Mouse (Mus musculus): ENCODE measurements around the gene Palld. TPM values are rescaled to one million over a fixed set of nuclear protein-coding genes. Genes with fewer than 3 reads are reported as not detected.
A peak's percentile ranks its signal among the peaks of the same experiment; 100 is the strongest.

The Palld gene
- polyA plus RNA-seq, 1 experiment from 2014 or later: 84.1 TPM

- Histone ChIP-seq H3K4me2 (ENCODE audit: low read depth, low read length) (no peak overlapping the region), H3K9ac (ENCODE audit: low read length) (no peak overlapping the region), H3K4me1 (replicated peaks; ENCODE audit: control insufficient read depth, insufficient read depth, low read length) (peaks cover 21% of the 10 kb centered on the region), H3K9me3 (ENCODE audit: control insufficient read depth, low read length) (no peaks in the 10 kb centered on the region), H3K27me3 (ENCODE audit: control insufficient read depth, insufficient read depth, low read depth, low read length) (no peaks in the 10 kb centered on the region), H3K36me3 (ENCODE audit: control insufficient read depth, insufficient read depth, low read length) (no peaks in the 10 kb centered on the region), H3K27ac (ENCODE audit: low read length) (no peak overlapping the region), H3K4me3 (ENCODE audit: low read length) (no peak overlapping the region)
- 50% methylated on average over 4 of the region's 4 CpGs for WGBS
- ATAC-seq (ENCODE audit: low read depth): peak; percentile 44
These were observed 339.1 kb downstream of the Palld start for GRCm38 (mm10) chr8:61563378-61563777.

DNA sequence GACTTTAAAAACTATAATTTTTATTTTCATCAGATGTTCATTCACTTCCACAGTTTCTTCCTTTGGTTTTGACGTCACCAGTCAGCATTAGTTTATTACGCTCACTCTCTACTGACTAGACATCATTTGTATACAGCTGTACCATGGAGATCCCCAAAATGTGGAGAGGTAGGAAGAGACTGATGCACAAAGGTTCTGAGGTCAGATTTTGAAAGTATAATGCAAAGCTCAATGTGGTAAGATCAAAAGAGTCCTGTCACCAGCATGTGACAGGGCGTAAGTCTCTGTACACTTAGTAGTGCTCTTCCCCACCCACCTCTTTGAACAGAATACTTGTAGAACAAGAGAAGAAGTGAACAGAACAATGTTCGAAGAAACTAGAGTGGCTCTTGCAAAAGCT, 339.9 kb downstream of the Palld start:
- Histone ChIP-seq H3K9me3 (ENCODE audit: control insufficient read depth, low read length) (no peaks in the 10 kb centered on the region), H3K9ac (ENCODE audit: low read length) (no peak overlapping the region), H3K4me3 (ENCODE audit: low read length) (no peak overlapping the region), H3K4me1 (replicated peaks; ENCODE audit: control insufficient read depth, insufficient read depth, low read length) (peaks cover 23% of the 10 kb centered on the region), H3K4me2 (ENCODE audit: low read depth, low read length) (no peak overlapping the region), H3K27me3 (ENCODE audit: control insufficient read depth, insufficient read depth, low read depth, low read length) (no peaks in the 10 kb centered on the region), H3K36me3 (ENCODE audit: control insufficient read depth, insufficient read depth, low read length) (no peaks in the 10 kb centered on the region), H3K27ac (ENCODE audit: low read length) (no peak overlapping the region)
- no peak for ATAC-seq (ENCODE audit: low read depth)
- 83% methylated on average over 4 of the region's 4 CpGs for WGBS

- Histone ChIP-seq H3K4me3 (ENCODE audit: low read length) (no peak overlapping the region), H3K27me3 (ENCODE audit: control insufficient read depth, insufficient read depth, low read depth, low read length) (no peaks in the 10 kb centered on the region), H3K9me3 (ENCODE audit: control insufficient read depth, low read length) (no peaks in the 10 kb centered on the region), H3K27ac (ENCODE audit: low read length) (no peak overlapping the region), H3K9ac (ENCODE audit: low read length) (no peak overlapping the region), H3K36me3 (ENCODE audit: control insufficient read depth, insufficient read depth, low read length) (no peaks in the 10 kb centered on the region), H3K4me1 (replicated peaks; ENCODE audit: control insufficient read depth, insufficient read depth, low read length) (peaks cover 26% of the 10 kb centered on the region), H3K4me2 (ENCODE audit: low read depth, low read length) (no peak overlapping the region)
- 96% methylated on average over 5 of the region's 5 CpGs for WGBS
- ATAC-seq (ENCODE audit: low read depth): no peak
These were observed 341.3 kb downstream of the Palld start for GRCm38 (mm10) chr8:61561220-61561619.

GRCm38 (mm10) chr8:61559979-61560378, 342.5 kb downstream of the Palld start:
- Histone ChIP-seq H3K27me3 (ENCODE audit: control insufficient read depth, insufficient read depth, low read depth, low read length) (no peaks in the 10 kb centered on the region), H3K4me1 (replicated peaks; ENCODE audit: control insufficient read depth, insufficient read depth, low read length) (peaks cover 35% of the 10 kb centered on the region), H3K4me3 (ENCODE audit: low read length) (no peak overlapping the region), H3K27ac (ENCODE audit: low read length) (peak overlapping the region; percentile 44), H3K4me2 (ENCODE audit: low read depth, low read length) (no peak overlapping the region), H3K36me3 (ENCODE audit: control insufficient read depth, insufficient read depth, low read length) (no peaks in the 10 kb centered on the region), H3K9ac (ENCODE audit: low read length) (no peak overlapping the region), H3K9me3 (ENCODE audit: control insufficient read depth, low read length) (no peaks in the 10 kb centered on the region)
- 84% methylated on average over 4 of the region's 4 CpGs for WGBS
- ATAC-seq (ENCODE audit: low read depth): no peak

- Histone ChIP-seq H3K9ac (ENCODE audit: low read length) (no peak overlapping the region), H3K27me3 (ENCODE audit: control insufficient read depth, insufficient read depth, low read depth, low read length) (no peaks in the 10 kb centered on the region), H3K36me3 (ENCODE audit: control insufficient read depth, insufficient read depth, low read length) (no peaks in the 10 kb centered on the region), H3K4me2 (ENCODE audit: low read depth, low read length) (no peak overlapping the region), H3K9me3 (ENCODE audit: control insufficient read depth, low read length) (no peaks in the 10 kb centered on the region), H3K4me3 (ENCODE audit: low read length) (no peak overlapping the region), H3K4me1 (replicated peaks; ENCODE audit: control insufficient read depth, insufficient read depth, low read length) (peaks cover 35% of the 10 kb centered on the region), H3K27ac (ENCODE audit: low read length) (peak overlapping the region; percentile 44)
- WGBS: 40% methylated on average over 5 of the region's 5 CpGs
- peak; percentile 37; the same call in 1 of the 2 replicates for ATAC-seq (ENCODE audit: low read depth)
These were observed 343.0 kb downstream of the Palld start for GRCm38 (mm10) chr8:61559450-61559849.

DNA sequence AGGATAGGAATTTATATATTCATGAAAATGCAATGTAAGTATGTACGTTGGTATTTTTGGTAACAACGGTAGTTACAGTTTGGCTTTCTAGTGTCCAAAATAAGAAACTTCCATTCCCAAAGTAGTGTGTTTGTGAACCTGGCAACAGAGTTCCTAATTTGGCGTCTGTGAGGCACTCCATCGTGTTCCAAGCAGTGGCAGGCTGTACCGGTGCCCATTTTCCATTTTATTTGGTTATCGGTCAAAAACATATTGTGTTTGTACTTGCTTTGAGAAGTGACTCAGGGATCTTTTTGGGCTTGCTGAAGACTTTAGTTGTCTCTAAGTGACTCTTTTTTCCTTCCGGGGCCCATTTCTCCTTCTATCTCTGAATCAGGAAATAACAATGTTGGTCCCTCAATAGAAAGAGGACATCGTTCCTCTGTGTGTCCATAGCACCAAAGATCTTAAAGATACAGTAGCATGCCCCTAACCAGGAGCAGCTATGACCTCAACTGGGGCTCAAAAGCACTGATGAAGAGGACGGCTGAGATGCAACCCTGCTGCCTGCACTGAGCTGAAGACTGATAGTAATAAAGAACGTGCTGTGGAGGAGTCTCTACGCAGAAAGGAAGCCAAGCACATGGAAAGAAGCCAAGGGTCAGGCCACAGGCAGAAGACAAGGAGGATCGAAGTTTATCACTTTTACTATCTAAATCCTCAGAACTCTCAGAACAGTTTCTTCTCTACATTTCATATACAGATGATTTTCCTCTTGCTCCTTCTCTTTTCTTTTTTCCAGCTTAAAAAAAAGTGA, 344.2 kb downstream of the Palld start:
- no peaks in the 10 kb centered on the region for H3K27me3 ChIP-seq (ENCODE audit: control insufficient read depth, insufficient read depth, low read depth, low read length)

GRCm38 (mm10) chr8:61557036-61557435, 345.5 kb downstream of the Palld start:
- Histone ChIP-seq H3K27me3 (ENCODE audit: control insufficient read depth, insufficient read depth, low read depth, low read length) (no peaks in the 10 kb centered on the region), H3K9ac (ENCODE audit: low read length) (no peak overlapping the region), H3K4me2 (ENCODE audit: low read depth, low read length) (no peak overlapping the region), H3K36me3 (ENCODE audit: control insufficient read depth, insufficient read depth, low read length) (no peaks in the 10 kb centered on the region), H3K9me3 (ENCODE audit: control insufficient read depth, low read length) (no peaks in the 10 kb centered on the region), H3K4me3 (ENCODE audit: low read length) (no peak overlapping the region), H3K4me1 (replicated peaks; ENCODE audit: control insufficient read depth, insufficient read depth, low read length) (peaks cover 35% of the 10 kb centered on the region), H3K27ac (ENCODE audit: low read length) (no peak overlapping the region)
- ATAC-seq (ENCODE audit: low read depth): no peak

More for the DNA sequence above, 344.2 kb downstream of the Palld start:
- H3K27ac ChIP-seq (ENCODE audit: low read length): no peak overlapping the region
- WGBS: 64% methylated on average over 12 of the region's 12 CpGs
- no peak overlapping the region for H3K4me2 ChIP-seq (ENCODE audit: low read depth, low read length)
- no peak for ATAC-seq (ENCODE audit: low read depth)
- H3K36me3 ChIP-seq (ENCODE audit: control insufficient read depth, insufficient read depth, low read length): no peaks in the 10 kb centered on the region
- no peak overlapping the region for H3K4me3 ChIP-seq (ENCODE audit: low read length)
- no peak overlapping the region for H3K9ac ChIP-seq (ENCODE audit: low read length)
- H3K9me3 ChIP-seq (ENCODE audit: control insufficient read depth, low read length): no peaks in the 10 kb centered on the region
- H3K4me1 ChIP-seq (replicated peaks; ENCODE audit: control insufficient read depth, insufficient read depth, low read length): peaks cover 35% of the 10 kb centered on the region

DNA sequence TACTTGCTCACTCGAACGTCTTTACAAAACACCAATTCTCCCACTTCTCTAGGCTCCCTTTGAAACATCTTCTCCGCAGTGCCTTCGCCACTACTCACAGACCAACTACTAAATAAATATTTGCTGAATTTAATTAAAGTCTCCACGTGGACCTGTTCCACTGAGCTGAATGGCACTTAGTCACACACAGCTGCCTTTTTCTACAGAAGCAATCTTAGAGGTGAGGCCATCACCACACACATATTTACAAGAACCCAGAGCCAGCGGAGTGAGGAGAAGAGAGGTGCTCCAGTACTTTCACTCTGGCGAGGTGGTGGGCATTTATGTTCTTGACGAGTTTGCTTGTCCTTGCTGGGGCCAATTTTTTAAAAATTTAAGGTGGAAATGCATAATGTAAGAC, 346.3 kb downstream of the Palld start:
- Histone ChIP-seq H3K27me3 (ENCODE audit: control insufficient read depth, insufficient read depth, low read depth, low read length) (no peaks in the 10 kb centered on the region), H3K4me2 (ENCODE audit: low read depth, low read length) (no peak overlapping the region), H3K4me1 (replicated peaks; ENCODE audit: control insufficient read depth, insufficient read depth, low read length) (peaks cover 35% of the 10 kb centered on the region), H3K9ac (ENCODE audit: low read length) (no peak overlapping the region), H3K36me3 (ENCODE audit: control insufficient read depth, insufficient read depth, low read length) (no peaks in the 10 kb centered on the region), H3K27ac (ENCODE audit: low read length) (no peak overlapping the region), H3K9me3 (ENCODE audit: control insufficient read depth, low read length) (no peaks in the 10 kb centered on the region), H3K4me3 (ENCODE audit: low read length) (no peak overlapping the region)
- ATAC-seq (ENCODE audit: low read depth): no peak
- WGBS: 40% methylated on average over 8 of the region's 8 CpGs

DNA sequence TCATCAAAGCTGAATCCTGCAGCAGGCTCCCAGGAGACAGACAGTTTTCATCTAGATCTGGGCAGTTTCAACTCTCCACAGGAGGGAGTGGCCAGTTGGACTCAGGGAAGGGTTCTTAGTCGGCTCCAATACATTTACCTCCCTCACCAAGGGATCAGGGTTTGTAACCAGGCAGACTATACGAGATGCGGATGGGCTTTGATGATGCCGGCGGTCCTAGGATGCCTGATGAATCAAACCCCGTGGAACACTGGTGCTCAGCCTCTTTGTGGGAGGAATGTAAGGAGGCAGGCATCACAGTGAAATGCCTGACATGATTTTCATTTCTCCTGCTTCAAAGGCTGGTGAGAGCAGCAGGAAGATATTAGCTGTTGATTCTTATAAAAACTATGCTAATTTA, 347.1 kb downstream of the Palld start:
- H3K4me1 ChIP-seq (replicated peaks; ENCODE audit: control insufficient read depth, insufficient read depth, low read length): peaks cover 31% of the 10 kb centered on the region
- no peak for ATAC-seq (ENCODE audit: low read depth)
- 72% methylated on average over 6 of the region's 6 CpGs for WGBS
- H3K27me3 ChIP-seq (ENCODE audit: control insufficient read depth, insufficient read depth, low read depth, low read length): no peaks in the 10 kb centered on the region
- no peak overlapping the region for H3K4me2 ChIP-seq (ENCODE audit: low read depth, low read length)
- H3K9me3 ChIP-seq (ENCODE audit: control insufficient read depth, low read length): peaks cover under 1% of the 10 kb centered on the region; the same call in 1 of the 2 replicates
- H3K9ac ChIP-seq (ENCODE audit: low read length): no peak overlapping the region
- peaks cover 1% of the 10 kb centered on the region for H3K36me3 ChIP-seq (ENCODE audit: control insufficient read depth, insufficient read depth, low read length)
- no peak overlapping the region for H3K27ac ChIP-seq (ENCODE audit: low read length)
- H3K4me3 ChIP-seq (ENCODE audit: low read length): no peak overlapping the region
